Mouse (Mus musculus) erythroid progenitor cell, adult 5-6 weeks (primary cell): Measurements from ENCODE around the gene Foxk1. TPM values are rescaled to one million over a fixed set of nuclear protein-coding genes. Genes with fewer than 3 reads are reported as not detected.
A peak's percentile ranks its signal among the peaks of the same experiment; 100 is the strongest.

ENCODE experiments used
- ATAC-seq: replicated peaks from 2 replicates; pipeline ENCODE4 v1.8.0; 2016; ENCODE audit warnings: moderate number of reproducible peaks, mild to moderate bottlenecking, moderate TSS enrichment, inconsistent platforms; ENCODE audit not compliant: poor library complexity, low FRiP score, severe bottlenecking
- total RNA-seq, 2 experiments: library from RNA; stranded (forward) in 1 of 2; stranded (reverse) in 1 of 2; fragments of 150-400 nt in 1 of 2; fragments of 186-747, 209-891 nt in 1 of 2; gene quantifications; 2 replicates each; pipeline versions ENCODE4 v1.2.3 to v1.2.4; 2015 to 2017; ENCODE audit warnings: low replicate concordance in 2 of 2

The Foxk1 gene
- total RNA-seq, 2 experiments from 2014 or later = 3.5 to 3.8 TPM

- no peak for ATAC-seq
These were observed 14.9 kb downstream of the Foxk1 start for GRCm38 (mm10) chr5:142416070-142416775.

- ATAC-seq = no peak
These were observed 15.8 kb downstream of the Foxk1 start for GRCm38 (mm10) chr5:142417104-142417503.

- no peak for ATAC-seq
These were observed 16.6 kb downstream of the Foxk1 start for GRCm38 (mm10) chr5:142417876-142418275.

GRCm38 (mm10) chr5:142418419-142418818, 17.1 kb downstream of the Foxk1 start:
- no peak for ATAC-seq

GRCm38 (mm10) chr5:142420317-142420716, 19.0 kb downstream of the Foxk1 start:
- ATAC-seq = no peak

- no peak for ATAC-seq
These were observed 19.6 kb downstream of the Foxk1 start for GRCm38 (mm10) chr5:142420920-142421319.

GRCm38 (mm10) chr5:142421886-142422285, 20.6 kb downstream of the Foxk1 start:
- ATAC-seq = no peak

- ATAC-seq = no peak
These were observed 21.8 kb downstream of the Foxk1 start for GRCm38 (mm10) chr5:142423141-142423540.

- ATAC-seq = no peak
These were observed 22.4 kb downstream of the Foxk1 start for GRCm38 (mm10) chr5:142423701-142424100.

GRCm38 (mm10) chr5:142424627-142425349, 23.5 kb downstream of the Foxk1 start:
- no peak for ATAC-seq

- no peak for ATAC-seq
These were observed 25.2 kb downstream of the Foxk1 start for GRCm38 (mm10) chr5:142426476-142426875.

GRCm38 (mm10) chr5:142427876-142428275, 26.6 kb downstream of the Foxk1 start:
- ATAC-seq = no peak

- no peak for ATAC-seq
These were observed 27.4 kb downstream of the Foxk1 start for GRCm38 (mm10) chr5:142428691-142429090.

- ATAC-seq = no peak
These were observed 29.7 kb downstream of the Foxk1 start for GRCm38 (mm10) chr5:142431029-142431428.

GRCm38 (mm10) chr5:142431811-142432434, 30.6 kb downstream of the Foxk1 start:
- ATAC-seq = no peak

- ATAC-seq = no peak
These were observed 31.4 kb downstream of the Foxk1 start for GRCm38 (mm10) chr5:142432695-142433094.

- no peak for ATAC-seq
These were observed 32.8 kb downstream of the Foxk1 start for GRCm38 (mm10) chr5:142434052-142434451.

GRCm38 (mm10) chr5:142435736-142436135, 34.4 kb downstream of the Foxk1 start:
- no peak for ATAC-seq

GRCm38 (mm10) chr5:142438380-142438938, 37.2 kb downstream of the Foxk1 start:
- no peak for ATAC-seq

- ATAC-seq = peak; percentile 47
These were observed 38.7 kb downstream of the Foxk1 start for GRCm38 (mm10) chr5:142439911-142440432.
